In the genomic region with DNA sequence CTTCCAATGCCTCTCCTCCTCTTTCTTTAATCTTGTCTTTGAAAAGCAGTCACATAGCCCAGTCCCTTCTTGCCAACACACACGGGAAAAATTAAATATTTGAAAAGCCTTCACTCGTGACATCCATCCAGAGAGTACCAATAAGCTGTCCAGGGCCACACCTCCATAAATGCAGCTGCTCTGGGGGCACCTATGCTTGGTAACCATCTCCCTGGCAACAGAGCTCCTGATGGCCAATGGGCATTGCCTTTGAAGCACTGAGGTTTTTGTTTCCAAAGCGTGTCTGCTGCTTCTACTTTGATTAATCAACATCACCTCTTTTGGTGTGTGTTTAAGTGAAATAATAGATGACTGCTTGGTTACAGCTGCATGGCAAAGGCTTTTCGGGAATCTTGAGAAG, we compare ENCODE assay signal across 14 mouse cellular contexts.
"Had no signal": no experiment of that assay in that cellular context is flagged by ENCODE, and none has a peak within 500 bp of the region (broad histone marks: within the 10 kb centered on the region; RNA-seq: fewer than 3 reads in every experiment).

No protein-coding gene starts in this region.

- H3K27me3 ChIP-seq: liver, embryonic 15.5 days; stomach, embryonic 15.5 days had no signal

- H3K9me3 ChIP-seq: kidney, embryonic 15.5 days; limb, embryonic 10.5 days; liver, embryonic 15.5 days; stomach, embryonic 15.5 days had no signal

- H3K9ac ChIP-seq: kidney, embryonic 15.5 days; liver, embryonic 15.5 days; stomach, embryonic 15.5 days had no signal

- H3K4me3 ChIP-seq: kidney, embryonic 15.5 days; limb, embryonic 10.5 days; liver, embryonic 15.5 days; stomach, embryonic 15.5 days had no signal

- H3K4me1 ChIP-seq: liver, embryonic 15.5 days; stomach, embryonic 15.5 days had no signal

- DNase-seq: kidney, adult 2 months; kidney, postnatal 14 days; lung, adult 2 months; lung, postnatal 36 days; right cerebral cortex, postnatal 4 days; spleen, adult 18-20 months; thymus, adult 2 months; thymus, postnatal 25 days had no signal

- H3K36me3 ChIP-seq: kidney, embryonic 15.5 days; liver, embryonic 15.5 days; stomach, embryonic 15.5 days had no signal

- ATAC-seq: lung, postnatal 0 days had no signal

- H3K27ac ChIP-seq: kidney, embryonic 15.5 days; liver, embryonic 15.5 days; stomach, embryonic 15.5 days had no signal

- H3K4me2 ChIP-seq: kidney, embryonic 15.5 days; liver, embryonic 11.5 days; liver, embryonic 15.5 days; stomach, embryonic 15.5 days had no signal
